ENCODE assay signal across 8 mouse cellular contexts in genomic region chr17:5295086-5295947, GRCm38 (mm10).
DNase-seq lines count a peak whose midpoint lies in the region; ATAC-seq lines count a peak whose summit lies in the region.

No protein-coding gene starts in this region.

- H3K4me2 ChIP-seq in embryonic facial prominence, embryonic 15.5 days (replicated peaks): no peak overlapping the region
- no peak overlapping the region for H3K4me2 ChIP-seq in hindbrain, embryonic 11.5 days (replicated peaks; ENCODE audit: low read depth, low read length)

- DNase-seq in B cell, adult 2 months: peak; percentile 87
- DNase-seq in WW6 (ENCODE audit: low read depth, low spot score): peak; percentile 22
- no peak for DNase-seq in hindbrain, embryonic 11.5 days (ENCODE audit: low spot score)
- DNase-seq in layer of hippocampus, adult 8-10 months (ENCODE audit: low spot score in 2 of 2): peak; percentile 81 to 85
- DNase-seq in right cerebral cortex, postnatal 36 days (ENCODE audit: low spot score in 2 of 2): peak; percentile 74 to 81
- no peak for DNase-seq in embryo, embryonic 10.5 days (ENCODE audit: low spot score)

- 0 out of 2 replicates have a peak overlapping the region, but pooled peaks have one; percentile 8 for H3K27ac ChIP-seq in embryonic facial prominence, embryonic 15.5 days (replicated peaks)
- H3K27ac ChIP-seq in hindbrain, embryonic 11.5 days (ENCODE audit: low read depth, low read length): peak overlapping the region; percentile 45

- no peak overlapping the region for H3K4me3 ChIP-seq in embryonic facial prominence, embryonic 15.5 days (replicated peaks)
- H3K4me3 ChIP-seq in hindbrain, embryonic 11.5 days (ENCODE audit: low read depth, low read length): no peak overlapping the region

- H3K9me3 ChIP-seq in embryonic facial prominence, embryonic 15.5 days (replicated peaks): no peaks in the 10 kb centered on the region
- H3K9me3 ChIP-seq in hindbrain, embryonic 11.5 days (ENCODE audit: control insufficient read depth, low read length): no peaks in the 10 kb centered on the region

- no peak overlapping the region for H3K9ac ChIP-seq in embryonic facial prominence, embryonic 15.5 days
- H3K9ac ChIP-seq in hindbrain, embryonic 11.5 days (ENCODE audit: low read depth, low read length): no peak overlapping the region

- H3K36me3 ChIP-seq in embryonic facial prominence, embryonic 15.5 days: peaks cover 21% of the 10 kb centered on the region
- 0 out of 2 replicates have a peak, but pooled peaks cover 4% of the 10 kb centered on the region for H3K36me3 ChIP-seq in hindbrain, embryonic 11.5 days (ENCODE audit: control insufficient read depth, insufficient read depth, low read length)

- H3K27me3 ChIP-seq in embryonic facial prominence, embryonic 15.5 days: no peaks in the 10 kb centered on the region
- H3K27me3 ChIP-seq in hindbrain, embryonic 11.5 days (ENCODE audit: control insufficient read depth, insufficient read depth, low read length): no peaks in the 10 kb centered on the region

- WGBS in embryonic facial prominence, embryonic 15.5 days: 70% methylated on average over 19 of the region's 19 CpGs
- WGBS in hindbrain, embryonic 11.5 days: 77% methylated on average over 19 of the region's 19 CpGs

- peaks cover 26% of the 10 kb centered on the region for H3K4me1 ChIP-seq in embryonic facial prominence, embryonic 15.5 days
- H3K4me1 ChIP-seq in hindbrain, embryonic 11.5 days (replicated peaks; ENCODE audit: control insufficient read depth, insufficient read depth, low read length): 0 out of 2 replicates have a peak, but pooled peaks cover 3% of the 10 kb centered on the region

- peak; percentile 40; the same call in 1 of the 2 replicates for ATAC-seq in embryonic facial prominence, embryonic 15.5 days (ENCODE audit: insufficient number of reproducible peaks, low FRiP score, low TSS enrichment, low read depth)
- ATAC-seq in hindbrain, embryonic 11.5 days (ENCODE audit: low FRiP score): no peak
- ATAC-seq in megakaryocyte-erythroid progenitor cell, adult 5-6 weeks (replicated peaks; ENCODE audit: low FRiP score, low TSS enrichment, poor library complexity, severe bottlenecking): peak; percentile 94

Comparison
In these comparisons a context has a peak if more than half of its experiments do, and no peak if none do; other contexts are left out.
1. DNase-seq: peak in B cell, adult 2 months (2 of 2), WW6 (single experiment), layer of hippocampus, adult 8-10 months (2 of 2) and right cerebral cortex, postnatal 36 days (2 of 2); none in hindbrain, embryonic 11.5 days (single experiment) and embryo, embryonic 10.5 days (single experiment).